Mouse (Mus musculus) kidney, embryonic 15.5 days (tissue): ENCODE data around the gene Pcdh19. TPM values are rescaled to one million over a fixed set of nuclear protein-coding genes. Genes with fewer than 3 reads are reported as not detected.
A peak's percentile ranks its signal among the peaks of the same experiment; 100 is the strongest.

ENCODE experiments used
- ATAC-seq: fragments of 200-750 bp; cut with Nextera tagmentation; replicated peaks from 2 replicates; pipeline ENCODE4 v1.8.0; 2017; ENCODE audit warnings: moderate TSS enrichment; ENCODE audit not compliant: low FRiP score
- H3K27ac ChIP-seq: fragments of 300-500 bp; sonication (generic); 2 replicates; pipeline ENCODE4 v1.5.1; 2015; ENCODE audit warnings: mild to moderate bottlenecking, inconsistent platforms
- H3K27me3 ChIP-seq: fragments of 300-500 bp; sonication (generic); 2 replicates; pipeline ENCODE4 v1.6.1; 2015; ENCODE audit warnings: inconsistent platforms
- H3K36me3 ChIP-seq: fragments of 300-500 bp; sonication (generic); 2 replicates; pipeline ENCODE4 v1.6.1; 2015; ENCODE audit warnings: inconsistent platforms
- H3K4me1 ChIP-seq: fragments of 300-500 bp; sonication (generic); 2 replicates; pipeline ENCODE4 v1.6.1; 2015; ENCODE audit warnings: inconsistent platforms
- H3K4me2 ChIP-seq: fragments of 300-500 bp; sonication (generic); 2 replicates; pipeline ENCODE4 v1.6.1; 2015; ENCODE audit warnings: moderate library complexity, mild to moderate bottlenecking, inconsistent platforms
- H3K4me3 ChIP-seq: fragments of 300-500 bp; sonication (generic); replicated peaks from 2 replicates; pipeline ENCODE4 v1.5.1; 2015; ENCODE audit warnings: mild to moderate bottlenecking, inconsistent platforms
- H3K9ac ChIP-seq: fragments of 300-500 bp; sonication (generic); 2 replicates; pipeline ENCODE4 v1.6.1; 2015; ENCODE audit warnings: mild to moderate bottlenecking, inconsistent platforms
- H3K9me3 ChIP-seq: fragments of 300-500 bp; sonication (generic); replicated peaks from 2 replicates; pipeline ENCODE4 v1.6.1; 2016; ENCODE audit warnings: inconsistent platforms
- WGBS: fragments of 180-500 bp; shearing (Covaris S2); methylation state at CpG from one replicate; pipeline ENCODE4 v1.1.7; 2015; ENCODE audit warnings: mixed read lengths; 5-methylcytosine and 5-hydroxymethylcytosine counted together
- polyA plus RNA-seq: library from polyadenylated mRNA; unstranded; fragments of >200 nt; fragmentation: Nextera tagmentation; extraction: Ambion mirVana; gene quantifications from 2 replicates; pipeline ENCODE4 v1.2.1, GENCODE M21; 2015

The Pcdh19 gene
- polyA plus RNA-seq, 1 experiment from 2014 or later, result 4.4 TPM

DNA sequence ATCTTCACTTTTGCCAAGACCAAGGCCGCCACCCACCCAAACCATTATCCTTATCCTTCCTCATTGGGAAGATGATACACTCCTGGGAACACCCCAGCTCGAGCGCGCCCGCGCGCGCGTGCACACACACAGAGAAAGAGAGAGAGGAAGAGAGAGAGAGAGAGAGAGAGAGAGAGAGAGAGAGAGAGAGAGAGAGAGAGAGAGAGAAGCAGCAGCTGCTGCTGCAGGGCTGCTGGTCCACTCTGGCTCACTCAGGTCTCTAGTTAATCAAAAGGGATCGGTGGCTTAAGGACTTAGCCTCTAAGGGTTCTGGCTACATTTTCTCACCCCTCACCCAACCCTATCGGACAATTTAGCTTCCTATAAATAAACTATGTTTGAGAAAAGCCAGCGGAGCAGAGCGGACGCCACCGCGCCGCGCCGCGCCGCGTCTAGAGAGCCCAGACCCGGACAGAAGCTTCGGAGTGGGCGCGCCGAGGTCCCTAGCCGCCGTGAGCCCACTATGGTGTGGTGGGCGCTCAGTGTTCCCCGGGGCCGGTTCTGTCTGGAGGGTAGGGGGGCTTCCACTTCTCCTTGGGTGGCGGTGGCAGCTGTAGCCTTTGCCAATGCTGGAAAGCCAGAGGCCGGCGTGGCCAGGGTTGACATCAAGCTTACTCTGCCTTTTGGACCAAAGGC lies 926 bp upstream of the Pcdh19 start:
- Histone ChIP-seq H3K4me3 (peak overlapping the region; percentile 58), H3K36me3 (no peaks in the 10 kb centered on the region), H3K9me3 (no peaks in the 10 kb centered on the region), H3K27ac (no peak overlapping the region), H3K4me2 (peak overlapping the region; percentile 86), H3K9ac (0 out of 2 replicates have a peak overlapping the region, but pooled peaks have one; percentile 14), H3K27me3 (peaks cover 48% of the 10 kb centered on the region), H3K4me1 (peaks cover 8% of the 10 kb centered on the region; the same call in 1 of the 2 replicates)
- 14% methylated on average over 35 of the region's 35 CpGs for WGBS
- ATAC-seq, result no peak

DNA sequence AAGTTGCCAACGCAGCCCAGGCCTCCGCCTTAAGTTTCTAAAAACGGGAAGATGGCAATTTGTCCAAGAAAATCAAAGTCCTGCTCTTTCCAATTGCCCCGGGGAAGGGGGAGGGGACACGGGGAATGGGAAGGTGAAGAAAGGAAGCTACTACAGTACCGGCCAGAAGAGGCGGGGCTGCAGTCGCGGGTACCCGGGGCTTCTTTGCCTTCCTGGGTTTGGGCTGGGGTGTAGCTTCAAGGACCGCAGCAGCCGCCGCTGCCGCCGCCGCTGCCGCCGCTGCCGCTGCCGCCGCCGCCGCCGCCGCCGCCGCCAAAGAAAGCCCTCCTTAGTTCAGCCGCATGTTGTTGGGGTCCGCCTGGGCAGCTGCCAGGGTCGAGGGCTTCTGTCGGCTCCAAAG lies 631 bp downstream of the Pcdh19 start:
- ATAC-seq, result no peak
- Histone ChIP-seq H3K27ac (peak overlapping the region; percentile 71), H3K4me2 (peak overlapping the region; percentile 86), H3K4me3 (peak overlapping the region; percentile 58), H3K27me3 (peaks cover 52% of the 10 kb centered on the region), H3K9me3 (no peaks in the 10 kb centered on the region), H3K9ac (peak overlapping the region; percentile 44; the same call in 1 of the 2 replicates), H3K4me1 (peaks cover 8% of the 10 kb centered on the region; the same call in 1 of the 2 replicates), H3K36me3 (no peaks in the 10 kb centered on the region)
- WGBS, result 28% methylated on average over 26 of the region's 31 CpGs

DNA sequence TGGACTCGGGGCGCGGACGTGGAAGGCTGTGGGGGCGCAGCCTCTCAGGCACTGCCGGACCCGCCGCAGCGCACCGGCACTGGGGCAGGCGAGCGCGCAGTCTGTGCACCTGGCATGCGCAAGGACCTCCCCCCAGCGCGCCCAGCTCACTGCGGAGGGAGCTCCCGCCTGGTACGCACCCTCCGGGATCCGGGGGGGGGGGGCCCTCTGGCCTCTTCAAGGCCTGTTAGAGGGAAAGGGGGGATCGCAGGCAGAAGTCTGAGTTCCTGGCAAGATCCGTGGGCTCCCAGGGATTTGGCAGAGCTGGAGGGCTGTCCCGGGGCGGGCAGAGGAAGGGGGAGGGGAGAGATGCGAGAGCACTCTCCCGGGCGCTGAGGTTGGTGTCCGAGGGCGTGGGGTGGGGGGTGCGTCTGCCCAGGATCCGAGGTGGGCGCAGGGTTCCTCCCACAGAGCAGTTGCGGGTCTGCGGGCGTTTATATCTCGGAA lies 1.1 kb downstream of the Pcdh19 start:
- H3K9me3 ChIP-seq, result no peaks in the 10 kb centered on the region
- H3K4me1 ChIP-seq, result peaks cover 8% of the 10 kb centered on the region; the same call in 1 of the 2 replicates
- peak overlapping the region; percentile 86 for H3K4me2 ChIP-seq
- H3K36me3 ChIP-seq, result no peaks in the 10 kb centered on the region
- H3K4me3 ChIP-seq, result peak overlapping the region; percentile 58
- ATAC-seq, result peak; percentile 19
- peaks cover 52% of the 10 kb centered on the region for H3K27me3 ChIP-seq
- peak overlapping the region; percentile 44 for H3K9ac ChIP-seq
- WGBS, result 25% methylated on average over 36 of the region's 37 CpGs
- no peak overlapping the region for H3K27ac ChIP-seq

DNA sequence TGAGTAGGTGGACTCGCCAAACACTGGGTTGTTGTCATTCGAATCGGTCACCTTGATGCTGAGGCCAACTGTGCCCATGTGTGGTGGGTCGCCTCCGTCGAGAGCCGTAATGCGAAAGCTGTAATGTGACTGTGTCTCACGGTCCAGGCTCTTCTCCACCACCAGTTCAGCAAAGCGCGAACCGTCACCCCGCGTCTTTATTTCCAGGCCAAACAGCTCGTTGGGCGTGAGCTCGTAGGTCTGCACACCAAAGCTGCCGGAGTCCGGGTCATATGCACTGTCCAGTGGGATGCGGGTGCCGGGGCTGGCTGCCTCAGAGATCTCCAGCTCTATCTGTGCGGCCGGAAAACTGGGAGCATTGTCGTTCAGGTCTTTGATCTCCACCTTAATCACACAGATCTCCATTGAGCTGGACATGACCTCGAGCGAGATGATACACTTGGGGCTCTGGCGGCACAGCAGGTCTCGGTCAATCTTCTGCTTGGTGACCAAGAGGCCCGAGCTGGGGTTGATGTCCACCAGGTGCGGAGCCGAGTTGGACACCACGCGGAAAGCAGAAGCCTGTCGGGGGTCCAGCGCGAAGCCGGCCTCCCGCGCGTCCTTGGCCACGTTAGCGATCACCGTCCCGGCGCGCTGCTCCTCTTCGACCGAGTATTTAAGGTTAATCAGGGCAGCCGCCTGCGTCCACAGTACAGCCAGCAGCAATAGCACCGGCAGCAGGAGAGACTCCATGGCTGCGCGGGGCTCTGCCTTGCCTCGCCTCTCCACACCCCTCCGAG lies 2.1 kb downstream of the Pcdh19 start:
- H3K4me3 ChIP-seq, result peak overlapping the region; percentile 58
- no peaks in the 10 kb centered on the region for H3K36me3 ChIP-seq
- peak overlapping the region; percentile 44 for H3K9ac ChIP-seq
- ATAC-seq, result no peak; the same call in 1 of the 2 replicates
- WGBS, result 14% methylated on average over 54 of the region's 55 CpGs
- H3K4me2 ChIP-seq, result peak overlapping the region; percentile 86
- no peak overlapping the region for H3K27ac ChIP-seq
- H3K27me3 ChIP-seq, result peaks cover 55% of the 10 kb centered on the region
- H3K4me1 ChIP-seq, result peaks cover 8% of the 10 kb centered on the region; the same call in 1 of the 2 replicates
- H3K9me3 ChIP-seq, result no peaks in the 10 kb centered on the region

DNA sequence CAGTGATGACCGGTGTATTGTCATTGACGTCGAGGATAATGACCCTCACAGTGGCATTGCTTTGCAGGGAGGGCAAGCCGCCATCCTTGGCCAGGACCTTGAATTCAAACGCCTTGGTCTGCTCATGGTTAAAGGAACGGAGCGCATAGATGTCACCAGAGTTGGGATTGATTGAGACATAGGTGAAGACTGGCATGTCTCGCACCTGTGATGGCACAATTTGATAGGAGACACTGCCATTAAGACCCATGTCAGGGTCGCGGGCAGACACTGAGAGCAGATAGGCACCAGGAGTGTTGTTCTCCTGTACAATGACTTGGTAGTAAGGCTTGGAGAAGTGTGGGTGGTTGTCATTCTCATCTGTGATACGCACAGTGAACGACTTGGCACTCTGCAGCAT lies 3.2 kb downstream of the Pcdh19 start:
- Histone ChIP-seq H3K27me3 (peaks cover 50% of the 10 kb centered on the region), H3K9ac (no peak overlapping the region), H3K4me2 (peak overlapping the region; percentile 86), H3K4me3 (peak overlapping the region; percentile 58), H3K36me3 (no peaks in the 10 kb centered on the region), H3K27ac (no peak overlapping the region), H3K9me3 (no peaks in the 10 kb centered on the region), H3K4me1 (peaks cover 8% of the 10 kb centered on the region; the same call in 1 of the 2 replicates)
- ATAC-seq, result no peak
- WGBS, result 49% methylated on average over 12 of the region's 12 CpGs

DNA sequence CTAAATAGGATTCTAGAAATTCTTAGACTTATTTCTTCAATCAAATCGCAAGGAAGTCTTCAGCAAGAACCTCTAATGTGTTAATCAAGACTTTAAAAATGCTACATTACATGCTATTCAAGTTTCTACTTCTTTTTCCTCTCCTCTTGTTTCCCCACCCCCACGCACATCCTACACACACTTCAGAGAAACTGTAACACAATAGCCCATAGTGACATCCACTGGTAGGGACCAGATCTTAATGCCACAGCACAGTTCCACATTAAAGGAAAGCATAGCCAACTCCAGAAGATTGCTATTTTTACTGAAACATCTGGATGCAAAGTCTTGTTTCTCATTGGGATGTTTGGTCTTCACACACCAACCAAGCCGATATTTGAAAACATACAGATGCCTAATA lies 4.8 kb downstream of the Pcdh19 start:
- Histone ChIP-seq H3K27me3 (peaks cover 43% of the 10 kb centered on the region), H3K9ac (no peak overlapping the region), H3K36me3 (no peaks in the 10 kb centered on the region), H3K4me2 (no peak overlapping the region), H3K4me3 (no peak overlapping the region), H3K9me3 (no peaks in the 10 kb centered on the region), H3K27ac (no peak overlapping the region), H3K4me1 (peaks cover 8% of the 10 kb centered on the region; the same call in 1 of the 2 replicates)
- 33% methylated on average over 3 of the region's 3 CpGs for WGBS
- ATAC-seq, result no peak

DNA sequence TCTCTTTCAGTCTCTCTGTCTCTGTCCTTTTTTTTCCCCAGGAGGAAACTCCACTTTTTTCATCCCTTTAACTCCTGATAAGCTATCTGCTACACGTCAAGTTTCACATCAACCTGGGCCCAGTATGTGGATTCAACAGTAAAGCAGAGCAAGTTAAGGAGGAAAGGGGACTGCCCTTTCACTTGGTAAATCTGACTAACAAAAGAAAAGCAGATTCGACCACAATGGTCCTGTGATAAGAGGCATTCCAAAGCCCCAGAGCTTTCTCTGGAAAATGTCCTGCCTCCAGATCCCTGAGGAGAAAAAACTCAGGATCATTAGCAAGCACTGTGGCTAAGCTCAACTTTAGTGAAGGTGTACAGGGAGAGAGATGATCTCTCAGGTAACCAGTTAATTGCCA lies 13.7 kb downstream of the Pcdh19 start:
- no peaks in the 10 kb centered on the region for H3K4me1 ChIP-seq
- H3K9ac ChIP-seq, result no peak overlapping the region
- ATAC-seq, result no peak
- H3K9me3 ChIP-seq, result no peaks in the 10 kb centered on the region
- H3K36me3 ChIP-seq, result no peaks in the 10 kb centered on the region
- H3K27ac ChIP-seq, result no peak overlapping the region
- whole genome bisulfite sequencing, result 27% methylated on average over 2 of the region's 2 CpGs
- no peak overlapping the region for H3K4me2 ChIP-seq
- peaks cover 20% of the 10 kb centered on the region for H3K27me3 ChIP-seq
- no peak overlapping the region for H3K4me3 ChIP-seq

DNA sequence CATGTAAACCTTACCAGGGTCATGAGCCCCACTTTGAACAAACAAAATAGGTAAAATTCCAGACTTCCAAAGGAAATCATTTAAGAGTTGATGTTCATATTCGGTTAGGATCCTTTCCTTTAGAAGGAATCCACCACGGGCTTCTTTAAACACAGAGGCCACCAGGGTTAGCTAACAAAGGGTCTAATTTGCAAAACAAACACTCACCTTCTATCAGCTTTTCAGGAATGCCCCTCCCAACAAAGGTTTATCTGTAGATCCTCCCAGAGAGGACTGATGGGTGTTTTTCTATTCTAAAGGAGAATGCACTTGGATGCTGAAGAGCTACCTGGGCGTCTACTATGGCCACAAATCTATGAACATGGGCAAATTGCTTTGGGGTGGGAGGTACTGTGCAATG lies 15.0 kb downstream of the Pcdh19 start:
- Histone ChIP-seq H3K4me2 (no peak overlapping the region), H3K4me3 (no peak overlapping the region), H3K4me1 (no peaks in the 10 kb centered on the region), H3K27me3 (peaks cover 20% of the 10 kb centered on the region), H3K27ac (no peak overlapping the region), H3K9me3 (no peaks in the 10 kb centered on the region), H3K36me3 (no peaks in the 10 kb centered on the region), H3K9ac (no peak overlapping the region)
- WGBS, result 42% methylated on average over 3 of the region's 3 CpGs
- ATAC-seq, result no peak

DNA sequence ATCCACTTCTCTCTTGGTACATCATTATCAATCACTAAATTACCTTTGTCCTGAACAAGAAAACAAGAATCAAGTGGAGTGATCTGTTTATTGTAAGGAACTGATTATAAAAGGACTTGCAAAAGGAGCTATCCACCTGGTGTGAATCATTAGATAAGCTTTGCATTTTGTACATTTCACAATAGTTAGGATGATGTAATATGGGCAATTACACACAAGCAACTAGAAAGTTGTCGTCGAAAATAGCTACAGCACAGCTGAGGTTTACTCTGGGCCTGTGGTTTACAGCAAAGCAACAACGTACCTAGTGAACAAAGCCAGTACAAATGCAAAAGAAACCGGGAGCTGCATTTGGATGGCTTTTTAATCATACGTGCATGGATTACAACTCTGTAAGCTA lies 28.7 kb downstream of the Pcdh19 start:
- no peaks in the 10 kb centered on the region for H3K9me3 ChIP-seq
- H3K36me3 ChIP-seq, result no peaks in the 10 kb centered on the region
- no peak for ATAC-seq
- H3K27me3 ChIP-seq, result peaks cover 10% of the 10 kb centered on the region
- H3K4me2 ChIP-seq, result no peak overlapping the region
- 0 out of 2 replicates have a peak, but pooled peaks cover 4% of the 10 kb centered on the region for H3K4me1 ChIP-seq
- no peak overlapping the region for H3K27ac ChIP-seq
- H3K9ac ChIP-seq, result no peak overlapping the region
- 79% methylated on average over 5 of the region's 5 CpGs for WGBS
- no peak overlapping the region for H3K4me3 ChIP-seq

DNA sequence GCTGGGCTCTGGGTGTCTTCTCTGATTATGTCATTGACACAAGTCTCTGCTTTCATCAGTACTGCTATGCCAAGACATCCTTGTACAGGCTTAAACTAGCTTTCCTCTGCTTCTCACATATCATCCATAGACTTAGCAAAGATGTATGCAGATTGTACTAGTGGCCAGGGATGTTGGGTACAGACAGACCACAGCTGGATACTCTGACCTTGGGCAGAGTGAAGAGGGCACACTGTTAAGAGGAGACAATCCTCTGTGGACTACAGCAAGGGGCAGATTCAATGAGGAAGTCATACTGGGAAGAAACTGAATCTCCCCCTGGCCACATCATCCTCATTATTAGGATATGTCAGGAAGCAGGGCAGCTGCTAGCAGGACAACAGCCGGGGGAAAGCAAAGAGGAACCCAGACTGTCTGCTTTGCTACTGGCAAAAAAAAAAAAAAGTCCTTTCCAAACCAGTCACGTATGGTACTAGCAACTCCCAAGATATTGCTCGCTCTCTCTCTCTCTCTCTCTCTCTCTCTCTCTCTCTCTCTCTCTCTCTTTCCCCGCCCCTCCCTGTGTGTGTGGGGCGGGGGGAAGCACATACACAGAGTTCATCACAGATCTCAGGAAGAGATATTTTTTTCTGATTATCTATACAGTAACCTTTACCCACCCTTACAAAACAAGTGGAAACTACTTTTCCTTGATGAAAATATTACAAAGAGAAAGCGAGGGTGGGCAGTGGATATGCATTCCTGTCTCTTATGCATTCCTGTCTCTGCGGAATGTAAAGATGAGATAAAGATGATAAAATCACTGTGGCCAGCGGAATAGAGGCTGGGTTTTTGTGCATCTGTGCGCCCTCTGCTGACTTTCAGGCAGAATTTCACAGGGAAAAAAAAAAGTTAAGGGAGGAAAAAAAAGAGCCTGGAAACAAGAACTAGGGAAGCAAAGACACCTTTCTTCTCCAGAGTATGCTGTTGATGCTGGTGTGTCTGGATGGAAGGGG lies 31.2 kb downstream of the Pcdh19 start:
- H3K9ac ChIP-seq, result no peak overlapping the region

DNA sequence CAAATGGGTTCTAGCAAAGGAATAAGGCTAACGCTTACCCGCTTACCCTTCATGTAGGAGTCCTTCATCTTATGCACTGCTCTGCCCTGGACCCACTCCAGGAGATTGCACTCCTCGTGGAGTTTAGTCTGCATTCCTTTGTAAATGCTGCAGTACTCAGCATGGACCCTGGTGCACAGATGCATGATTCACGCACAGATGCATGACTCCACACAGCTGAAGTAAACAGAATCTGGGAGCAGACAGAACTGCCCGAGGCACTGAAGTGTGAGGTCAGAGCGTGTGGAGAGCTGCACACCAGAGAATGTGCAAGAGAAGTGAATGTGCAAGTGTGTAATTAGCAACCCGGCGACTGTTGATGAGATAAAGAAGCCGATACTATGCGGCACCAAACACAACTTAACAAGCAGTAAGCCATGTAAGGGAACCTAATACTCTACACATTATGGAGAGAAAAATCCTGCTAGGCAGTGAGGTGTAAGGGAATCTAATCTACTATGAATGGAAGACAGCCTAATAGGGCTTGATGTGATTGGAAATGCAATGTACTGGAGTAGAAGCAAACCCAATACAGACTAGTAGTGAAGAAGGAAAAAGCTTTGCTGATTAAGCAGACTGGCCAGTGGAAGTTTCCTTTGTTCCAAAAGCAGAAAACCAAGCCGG lies 32.8 kb downstream of the Pcdh19 start:
- ATAC-seq, result peak; percentile 79
- 0 out of 2 replicates have a peak, but pooled peaks cover 4% of the 10 kb centered on the region for H3K4me1 ChIP-seq
- no peak overlapping the region for H3K27ac ChIP-seq
- H3K36me3 ChIP-seq, result no peaks in the 10 kb centered on the region
- no peak overlapping the region for H3K4me3 ChIP-seq
- 50% methylated on average over 11 of the region's 11 CpGs for WGBS
- H3K9me3 ChIP-seq, result no peaks in the 10 kb centered on the region
- H3K4me2 ChIP-seq, result no peak overlapping the region
- H3K9ac ChIP-seq, result no peak overlapping the region
- H3K27me3 ChIP-seq, result peaks cover 13% of the 10 kb centered on the region

More for the DNA sequence above, 31.2 kb downstream of the Pcdh19 start:
- Histone ChIP-seq H3K4me2 (peak overlapping the region; percentile 28), H3K27ac (no peak overlapping the region), H3K27me3 (peaks cover 13% of the 10 kb centered on the region), H3K4me3 (0 out of 2 replicates have a peak overlapping the region, but pooled peaks have one; percentile 6), H3K9me3 (no peaks in the 10 kb centered on the region), H3K4me1 (0 out of 2 replicates have a peak, but pooled peaks cover 4% of the 10 kb centered on the region), H3K36me3 (no peaks in the 10 kb centered on the region)
- ATAC-seq, result 0 out of 2 replicates have a peak, but pooled peaks have one; percentile 18
- 19% methylated on average over 9 of the region's 9 CpGs for WGBS
